Mouse (Mus musculus) stomach, embryonic 14.5 days (tissue): ENCODE data around the gene Ube2u. TPM values are rescaled to one million over a fixed set of nuclear protein-coding genes. Genes with fewer than 3 reads are reported as not detected.

ENCODE experiments used
- ATAC-seq: fragments of 200-750 bp; cut with Nextera tagmentation; 2 replicates; pipeline ENCODE4 v1.8.0; 2017; ENCODE audit warnings: low read depth, moderate TSS enrichment; ENCODE audit not compliant: insufficient number of reproducible peaks, insufficient read depth, low FRiP score
- H3K27ac ChIP-seq: fragments of 300-500 bp; sonication (generic); 2 replicates; pipeline ENCODE4 v1.5.1; 2014; ENCODE audit warnings: mild to moderate bottlenecking, low read length, moderate library complexity, mixed read lengths
- H3K27me3 ChIP-seq: fragments of 300-500 bp; sonication (generic); 2 replicates; pipeline ENCODE4 v1.6.1; 2014; ENCODE audit warnings: low read length, control low read depth, mixed read lengths; ENCODE audit not compliant: control insufficient read depth, insufficient read depth
- H3K36me3 ChIP-seq: fragments of 300-500 bp; sonication (generic); 2 replicates; pipeline ENCODE4 v1.6.1; 2014; ENCODE audit warnings: mild to moderate bottlenecking, control low read depth, low read length, moderate library complexity, mixed read lengths; ENCODE audit not compliant: control insufficient read depth, insufficient read depth
- H3K4me1 ChIP-seq: fragments of 300-500 bp; sonication (generic); 2 replicates; pipeline ENCODE4 v1.6.1; 2014; ENCODE audit warnings: low read length, control low read depth, mixed read lengths; ENCODE audit not compliant: control insufficient read depth, insufficient read depth
- H3K4me2 ChIP-seq: fragments of 300-500 bp; sonication (generic); replicated peaks from 2 replicates; pipeline ENCODE4 v1.6.1; 2014; ENCODE audit warnings: low read depth, low read length, control low read depth
- H3K4me3 ChIP-seq: fragments of 300-500 bp; sonication (generic); 2 replicates; pipeline ENCODE4 v1.5.1; 2014; ENCODE audit warnings: low read depth, low read length, control low read depth
- H3K9ac ChIP-seq: fragments of 300-500 bp; sonication (generic); replicated peaks from 2 replicates; pipeline ENCODE4 v1.6.1; 2014; ENCODE audit warnings: low read depth, mild to moderate bottlenecking, control low read depth, low read length, moderate library complexity, mixed read lengths
- H3K9me3 ChIP-seq: fragments of 300-500 bp; sonication (generic); 2 replicates; pipeline ENCODE4 v1.6.1; 2016; ENCODE audit warnings: low read depth, low read length, control low read depth; ENCODE audit not compliant: control insufficient read depth
- WGBS: fragments of 180-500 bp; shearing (Covaris S2); extraction: QIAGEN DNeasy Blood & Tissue Kit; methylation state at CpG from one replicate; pipeline ENCODE4 v1.1.7; 2014; 5-methylcytosine and 5-hydroxymethylcytosine counted together
- polyA plus RNA-seq: library from polyadenylated mRNA; unstranded; fragments of >200 nt; fragmentation: Nextera tagmentation; extraction: Ambion mirVana; gene quantifications from 2 replicates; pipeline ENCODE4 v1.2.1, GENCODE M21; 2014

Gene Ube2u
- 0.26 and 0.38 TPM in 2 replicates for polyA plus RNA-seq

GRCm38 (mm10) chr4:100478592-100479321 lies at the start of gene Ube2u:
Gene Ube2u (plus strand): TSS chr4:100478849.
- H3K36me3 ChIP-seq, result no peaks in the 10 kb centered on the region
- no peak within 1 kb of the TSS for H3K27ac ChIP-seq
- no peak within 1 kb of the TSS for H3K4me3 ChIP-seq
- WGBS, result 25% methylated on average over 15 of the region's 15 CpGs
- no peaks in the 10 kb centered on the region for H3K27me3 ChIP-seq
- peak; percentile 82 for ATAC-seq
- no peaks in the 10 kb centered on the region for H3K9me3 ChIP-seq
- H3K4me2 ChIP-seq, result peak within 1 kb of the TSS; percentile 28
- H3K9ac ChIP-seq, result no peak within 1 kb of the TSS
- no peaks in the 10 kb centered on the region; the same call in 1 of the 2 replicates for H3K4me1 ChIP-seq

- H3K27ac ChIP-seq, result no peak overlapping the region
- no peaks in the 10 kb centered on the region for H3K27me3 ChIP-seq
- no peaks in the 10 kb centered on the region for H3K9me3 ChIP-seq
- no peak for ATAC-seq
- 72% methylated on average over 2 of the region's 2 CpGs for WGBS
- no peaks in the 10 kb centered on the region for H3K36me3 ChIP-seq
- H3K9ac ChIP-seq, result no peak overlapping the region
- no peak overlapping the region for H3K4me2 ChIP-seq
- H3K4me1 ChIP-seq, result peaks cover 10% of the 10 kb centered on the region
- no peak overlapping the region for H3K4me3 ChIP-seq
Observed at GRCm38 (mm10) chr4:100429371-100429900, 49.2 kb upstream of the Ube2u start.

GRCm38 (mm10) chr4:100435281-100436168 lies 43.1 kb upstream of the Ube2u start:
- ATAC-seq, result peak; percentile 90
- peak overlapping the region; percentile 56; the same call in 1 of the 2 replicates for H3K27ac ChIP-seq
- H3K4me2 ChIP-seq, result no peak overlapping the region; the same call in 1 of the 2 replicates
- no peak overlapping the region for H3K9ac ChIP-seq
- no peaks in the 10 kb centered on the region for H3K36me3 ChIP-seq
- H3K9me3 ChIP-seq, result no peaks in the 10 kb centered on the region; the same call in 1 of the 2 replicates
- H3K4me1 ChIP-seq, result peaks cover 17% of the 10 kb centered on the region
- no peak overlapping the region for H3K4me3 ChIP-seq
- no peaks in the 10 kb centered on the region for H3K27me3 ChIP-seq
- 19% methylated on average over 8 of the region's 8 CpGs for WGBS

GRCm38 (mm10) chr4:100436169-100436547 lies 42.5 kb upstream of the Ube2u start:
- no peak for ATAC-seq
- 36% methylated on average over 4 of the region's 4 CpGs for WGBS
- Histone ChIP-seq H3K27ac (peak overlapping the region; percentile 72; the same call in 1 of the 2 replicates), H3K4me1 (peaks cover 17% of the 10 kb centered on the region), H3K9me3 (no peaks in the 10 kb centered on the region; the same call in 1 of the 2 replicates), H3K4me2 (no peak overlapping the region), H3K36me3 (0 out of 2 replicates have a peak, but pooled peaks cover under 1% of the 10 kb centered on the region), H3K9ac (no peak overlapping the region), H3K27me3 (no peaks in the 10 kb centered on the region), H3K4me3 (no peak overlapping the region)

- no peak for ATAC-seq
- WGBS, result 43% methylated on average over 3 of the region's 3 CpGs
- Histone ChIP-seq H3K4me1 (no peaks in the 10 kb centered on the region), H3K27ac (no peak overlapping the region), H3K9me3 (no peaks in the 10 kb centered on the region), H3K4me2 (no peak overlapping the region), H3K27me3 (no peaks in the 10 kb centered on the region), H3K9ac (no peak overlapping the region), H3K4me3 (no peak overlapping the region), H3K36me3 (no peaks in the 10 kb centered on the region)
Observed at GRCm38 (mm10) chr4:100446897-100447296, 31.8 kb upstream of the Ube2u start.

GRCm38 (mm10) chr4:100462493-100463120 lies 16.0 kb upstream of the Ube2u start:
- Histone ChIP-seq H3K4me2 (no peak overlapping the region), H3K36me3 (no peaks in the 10 kb centered on the region), H3K27me3 (no peaks in the 10 kb centered on the region), H3K9ac (no peak overlapping the region), H3K4me1 (no peaks in the 10 kb centered on the region), H3K27ac (no peak overlapping the region), H3K4me3 (no peak overlapping the region), H3K9me3 (no peaks in the 10 kb centered on the region)
- ATAC-seq, result no peak
- WGBS, result 35% methylated on average over 9 of the region's 9 CpGs

- no peak for ATAC-seq
- no peaks in the 10 kb centered on the region for H3K4me1 ChIP-seq
- no peaks in the 10 kb centered on the region for H3K27me3 ChIP-seq
- H3K4me3 ChIP-seq, result no peak overlapping the region
- no peak overlapping the region for H3K9ac ChIP-seq
- 89% methylated on average over 3 of the region's 3 CpGs for WGBS
- H3K27ac ChIP-seq, result no peak overlapping the region
- no peaks in the 10 kb centered on the region for H3K36me3 ChIP-seq
- no peaks in the 10 kb centered on the region for H3K9me3 ChIP-seq
- no peak overlapping the region for H3K4me2 ChIP-seq
Observed at GRCm38 (mm10) chr4:100488447-100488846, 9.8 kb downstream of the Ube2u start.

GRCm38 (mm10) chr4:100495176-100495575 lies 16.5 kb downstream of the Ube2u start:
- WGBS, result 88% methylated on average over 3 of the region's 3 CpGs
- no peaks in the 10 kb centered on the region for H3K9me3 ChIP-seq
- no peaks in the 10 kb centered on the region for H3K36me3 ChIP-seq
- H3K4me3 ChIP-seq, result no peak overlapping the region
- no peak overlapping the region for H3K9ac ChIP-seq
- H3K27me3 ChIP-seq, result no peaks in the 10 kb centered on the region
- H3K27ac ChIP-seq, result no peak overlapping the region
- no peaks in the 10 kb centered on the region for H3K4me1 ChIP-seq
- no peak for ATAC-seq
- no peak overlapping the region for H3K4me2 ChIP-seq
